Mouse (Mus musculus): Measurements from ENCODE around the gene Orai3. TPM values are rescaled to one million over a fixed set of nuclear protein-coding genes. Genes with fewer than 3 reads are reported as not detected.

Gene Orai3
- polyA plus RNA-seq, 1 experiment from 2014 or later = 4.8 TPM

DNA sequence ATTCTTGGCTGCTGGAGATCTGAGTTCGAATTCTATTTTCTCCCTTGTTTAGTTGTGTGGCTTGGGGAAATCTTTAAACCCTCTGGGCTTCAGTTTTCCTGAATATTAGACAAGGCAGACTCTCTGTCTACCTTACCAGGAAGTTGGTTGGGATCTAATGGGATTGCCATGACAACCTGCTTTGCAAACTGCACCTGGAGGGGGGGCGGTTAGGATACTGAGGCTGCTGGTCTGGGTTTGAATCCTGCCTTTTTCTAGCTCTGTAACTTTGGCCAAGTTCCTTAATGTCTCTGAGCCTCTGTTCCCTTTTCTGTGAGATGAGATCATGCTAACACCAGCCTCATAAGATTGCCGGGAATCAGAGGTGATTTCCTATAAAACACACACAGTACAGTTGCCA lies 52.9 kb downstream of the Orai3 start:
- Histone ChIP-seq H3K9ac (0 out of 2 replicates have a peak overlapping the region, but pooled peaks have one; percentile 92), H3K9me3 (replicated peaks) (no peaks in the 10 kb centered on the region), H3K27me3 (no peaks in the 10 kb centered on the region), H3K4me3 (no peak overlapping the region), H3K27ac (no peak overlapping the region), H3K36me3 (ENCODE audit: poor library complexity, severe bottlenecking) (peaks cover 5% of the 10 kb centered on the region; the same call in 1 of the 2 replicates), H3K4me2 (no peak overlapping the region), H3K4me1 (peaks cover 27% of the 10 kb centered on the region)
- 93% methylated on average over 3 of the region's 3 CpGs for WGBS
- ATAC-seq = no peak

GRCm38 (mm10) chr7:127823236-127824171 lies 53.9 kb downstream of the Orai3 start:
- Histone ChIP-seq H3K4me2 (peak overlapping the region; percentile 80), H3K27me3 (no peaks in the 10 kb centered on the region), H3K4me3 (peak overlapping the region; percentile 76), H3K9ac (peak overlapping the region; percentile 92), H3K9me3 (replicated peaks) (no peaks in the 10 kb centered on the region), H3K4me1 (peaks cover 27% of the 10 kb centered on the region), H3K36me3 (ENCODE audit: poor library complexity, severe bottlenecking) (no peaks in the 10 kb centered on the region), H3K27ac (peak overlapping the region; percentile 88)
- ATAC-seq = peak; percentile 50
- 56% methylated on average over 11 of the region's 11 CpGs for WGBS

DNA sequence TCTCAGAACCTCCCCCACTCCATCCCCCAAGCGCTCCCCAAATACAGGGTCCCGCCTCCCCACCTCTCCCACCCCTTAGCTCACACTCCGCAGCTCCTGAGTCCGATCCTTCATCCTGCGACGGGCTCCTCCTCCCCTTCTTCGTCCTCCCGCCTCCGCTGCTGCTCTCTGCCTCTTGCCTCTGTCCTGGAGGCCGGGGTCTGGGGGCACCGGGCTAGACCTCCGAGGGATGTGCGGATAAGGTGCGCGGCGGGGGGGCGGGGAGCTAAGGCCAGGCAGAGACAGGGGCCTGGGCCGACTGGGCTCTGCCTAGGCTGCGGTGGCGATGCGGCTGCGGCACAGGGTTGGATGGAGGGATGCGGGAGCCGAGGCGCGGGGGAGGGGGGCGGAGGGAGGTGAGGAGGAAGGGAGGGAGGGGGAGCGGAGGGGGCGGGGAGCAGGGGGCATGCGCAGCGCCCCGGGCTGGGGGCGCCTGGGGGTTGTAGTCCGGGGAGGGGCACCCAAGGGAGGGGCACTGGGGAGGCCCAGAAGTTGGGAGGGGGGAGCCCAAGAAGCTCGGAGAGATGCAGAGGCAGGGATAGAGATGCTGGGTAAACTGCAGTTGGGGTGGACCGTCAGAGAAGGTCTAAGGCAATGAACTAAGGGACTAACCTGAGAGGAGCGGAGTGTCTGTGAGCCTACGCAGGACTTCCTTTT lies 54.7 kb downstream of the Orai3 start, which contains the start of the genes Stx4a and Stx1b:
Gene Stx4a (plus strand): TSS at position 119 of the 696 bp plus-strand sequence.
Gene Stx1b (minus strand): TSS at position 374 of the 696 bp plus-strand sequence.
- peak within 1 kb of the TSS; percentile 92 for H3K9ac ChIP-seq
- no peaks in the 10 kb centered on the region for H3K27me3 ChIP-seq
- peak within 1 kb of the TSS; percentile 88 for H3K27ac ChIP-seq
- WGBS = 3% methylated on average over 26 of the region's 38 CpGs
- no peaks in the 10 kb centered on the region for H3K9me3 ChIP-seq (replicated peaks)
- peaks cover 27% of the 10 kb centered on the region for H3K4me1 ChIP-seq
- ATAC-seq = peak; percentile 92
- peak within 1 kb of the TSS; percentile 80 for H3K4me2 ChIP-seq
- peak within 1 kb of the TSS; percentile 76 for H3K4me3 ChIP-seq
- no peaks in the 10 kb centered on the region for H3K36me3 ChIP-seq (ENCODE audit: poor library complexity, severe bottlenecking)

Other genes starting within 250 kb of the Orai3 start
- gene Tmem265, start 208.4 kb upstream of the Orai3 start, polyA plus RNA-seq (2015; fragmentation: Nextera tagmentation; extraction: Ambion mirVana) = 5.0 and 5.7 TPM in 2 replicates
- gene Phkg2, start 196.5 kb upstream of the Orai3 start, polyA plus RNA-seq (2015; fragmentation: Nextera tagmentation; extraction: Ambion mirVana) = 58.6 and 63.4 TPM in 2 replicates
- gene Ccdc189, start 181.2 kb upstream of the Orai3 start, polyA plus RNA-seq (2015; fragmentation: Nextera tagmentation; extraction: Ambion mirVana) = 13.8 and 15.6 TPM in 2 replicates
- gene Rnf40, start 181.0 kb upstream of the Orai3 start, polyA plus RNA-seq (2015; fragmentation: Nextera tagmentation; extraction: Ambion mirVana) = 43.1 and 51.9 TPM in 2 replicates
- gene Zfp629, start 154.0 kb upstream of the Orai3 start, polyA plus RNA-seq (2015; fragmentation: Nextera tagmentation; extraction: Ambion mirVana) = 18.6 and 22.0 TPM in 2 replicates
- gene Bcl7c, start 60.9 kb upstream of the Orai3 start, polyA plus RNA-seq (2015; fragmentation: Nextera tagmentation; extraction: Ambion mirVana) = 36.6 and 40.8 TPM in 2 replicates
- 3.8 and 4.4 TPM in 2 replicates for gene Ctf1, start 57.1 kb upstream of the Orai3 start, polyA plus RNA-seq (2015; fragmentation: Nextera tagmentation; extraction: Ambion mirVana)
- gene Ctf2, start 37.6 kb upstream of the Orai3 start, polyA plus RNA-seq (2015; fragmentation: Nextera tagmentation; extraction: Ambion mirVana) = 0.19 and 0.36 TPM in 2 replicates
- gene Fbxl19, start 25.3 kb upstream of the Orai3 start, polyA plus RNA-seq (2015; fragmentation: Nextera tagmentation; extraction: Ambion mirVana) = 7.7 and 9.6 TPM in 2 replicates
- 20.0 and 21.5 TPM in 2 replicates for gene Setd1a, start 6.9 kb downstream of the Orai3 start, polyA plus RNA-seq (2015; fragmentation: Nextera tagmentation; extraction: Ambion mirVana)
- not detected in 2 replicates for gene Gm49388, start 15.8 kb downstream of the Orai3 start, polyA plus RNA-seq (2015; fragmentation: Nextera tagmentation; extraction: Ambion mirVana)
- 5.0 and 7.5 TPM in 2 replicates for gene Hsd3b7, start 30.8 kb downstream of the Orai3 start, polyA plus RNA-seq (2015; fragmentation: Nextera tagmentation; extraction: Ambion mirVana)
- 20.5 and 25.6 TPM in 2 replicates for gene Stx4a, start 54.5 kb downstream of the Orai3 start, polyA plus RNA-seq (2015; fragmentation: Nextera tagmentation; extraction: Ambion mirVana)
- 18.9 and 21.9 TPM in 2 replicates for gene Stx1b, start 54.7 kb downstream of the Orai3 start, polyA plus RNA-seq (2015; fragmentation: Nextera tagmentation; extraction: Ambion mirVana)
- 12.9 and 15.5 TPM in 2 replicates for gene Zfp646, start 106.4 kb downstream of the Orai3 start, polyA plus RNA-seq (2015; fragmentation: Nextera tagmentation; extraction: Ambion mirVana)
- 39.1 and 44.8 TPM in 2 replicates for gene Zfp668, start 107.0 kb downstream of the Orai3 start, polyA plus RNA-seq (2015; fragmentation: Nextera tagmentation; extraction: Ambion mirVana)
- gene Prss53, start 121.2 kb downstream of the Orai3 start, polyA plus RNA-seq (2015; fragmentation: Nextera tagmentation; extraction: Ambion mirVana) = 0.66 and 0.77 TPM in 2 replicates
- gene Gm21974, start 125.6 kb downstream of the Orai3 start, polyA plus RNA-seq (2015; fragmentation: Nextera tagmentation; extraction: Ambion mirVana) = not detected in 2 replicates
- gene Vkorc1, start 125.8 kb downstream of the Orai3 start, polyA plus RNA-seq (2015; fragmentation: Nextera tagmentation; extraction: Ambion mirVana) = 55.8 and 59.5 TPM in 2 replicates
- gene Bckdk, start 134.3 kb downstream of the Orai3 start, polyA plus RNA-seq (2015; fragmentation: Nextera tagmentation; extraction: Ambion mirVana) = 80.2 and 91.6 TPM in 2 replicates
- gene Kat8, start 142.7 kb downstream of the Orai3 start, polyA plus RNA-seq (2015; fragmentation: Nextera tagmentation; extraction: Ambion mirVana) = 49.8 and 51.1 TPM in 2 replicates
- gene Prss8, start 160.3 kb downstream of the Orai3 start, polyA plus RNA-seq (2015; fragmentation: Nextera tagmentation; extraction: Ambion mirVana) = 0.09 and 0.29 TPM in 2 replicates
- 7.9 and 10.1 TPM in 2 replicates for gene Prss36, start 176.9 kb downstream of the Orai3 start, polyA plus RNA-seq (2015; fragmentation: Nextera tagmentation; extraction: Ambion mirVana)
- 452 and 476 TPM in 2 replicates for gene Fus, start 197.6 kb downstream of the Orai3 start, polyA plus RNA-seq (2015; fragmentation: Nextera tagmentation; extraction: Ambion mirVana)
- gene Pycard, start 224.1 kb downstream of the Orai3 start, polyA plus RNA-seq (2015; fragmentation: Nextera tagmentation; extraction: Ambion mirVana) = 3.2 and 3.9 TPM in 2 replicates
- gene Trim72, start 234.1 kb downstream of the Orai3 start, polyA plus RNA-seq (2015; fragmentation: Nextera tagmentation; extraction: Ambion mirVana) = not detected in 2 replicates